Mouse (Mus musculus) CH12.LX (cell line): ENCODE results near the gene Exoc6b. TPM values are rescaled to one million over a fixed set of nuclear protein-coding genes. Genes with fewer than 3 reads are reported as not detected.

Experiments used
- DNase-seq: peaks from one replicate; pipeline ENCODE4 v3.0.0-alpha.2; 2013; ENCODE audit errors: extremely low read depth
- H3K27ac ChIP-seq: 2 replicates; pipeline ENCODE4 v1.5.1; 2012; ENCODE audit warnings: low read depth, mild to moderate bottlenecking, control low read depth, moderate library complexity; ENCODE audit not compliant: insufficient read depth
- H3K27me3 ChIP-seq: replicated peaks from 2 replicates; pipeline ENCODE3; 2012; ENCODE audit warnings: inconsistent platforms
- H3K36me3 ChIP-seq, 2 experiments: replicated peaks in 1 of 2; 2 replicates each; pipeline versions ENCODE3 to v1.6.1; 2012; ENCODE audit warnings: inconsistent platforms in 1 of 2, low read length in 1 of 2, mild to moderate bottlenecking in 1 of 2, mixed read lengths in 1 of 2, moderate library complexity in 1 of 2; ENCODE audit not compliant: control insufficient read depth in 1 of 2, insufficient read depth in 1 of 2
- H3K4me1 ChIP-seq, 2 experiments: 2 replicates each; pipeline ENCODE4 v1.6.1; 2012; ENCODE audit warnings: inconsistent platforms in 1 of 2, moderate library complexity in 1 of 2; ENCODE audit not compliant: insufficient read depth in 2 of 2, control insufficient read depth in 1 of 2
- H3K4me2 ChIP-seq: 2 replicates; pipeline ENCODE4 v1.6.1; 2012; ENCODE audit warnings: low read depth, mild to moderate bottlenecking, control low read depth; ENCODE audit not compliant: poor library complexity, insufficient read depth, severe bottlenecking
- H3K4me3 ChIP-seq, 3 experiments: fragments of 150-350 bp in 1 of 3; sonication (generic) in 1 of 3; replicated peaks in 1 of 3; 2 replicates each; pipeline versions ENCODE3 to v1.5.1; 2011 to 2012; ENCODE audit warnings: low read depth in 2 of 3, low read length in 2 of 3, mild to moderate bottlenecking in 2 of 3, moderate library complexity in 2 of 3, control low read depth in 1 of 3, improper control_type of control experiment in 1 of 3, inconsistent platforms in 1 of 3, mixed read lengths in 1 of 3; ENCODE audit not compliant: poor library complexity in 1 of 3
- H3K79me2 ChIP-seq: replicated peaks from 2 replicates; pipeline ENCODE4 v1.6.1; 2012; ENCODE audit warnings: mild to moderate bottlenecking, moderate library complexity; ENCODE audit not compliant: control insufficient read depth, poor library complexity, insufficient read depth, severe bottlenecking; ENCODE audit errors: extremely low read depth
- H3K9ac ChIP-seq: 2 replicates; pipeline ENCODE4 v1.6.1; 2012; ENCODE audit warnings: low read depth, mild to moderate bottlenecking, control low read depth, moderate library complexity; ENCODE audit not compliant: insufficient read depth
- H3K9me3 ChIP-seq: replicated peaks from 2 replicates; pipeline ENCODE3; 2012; ENCODE audit warnings: low read length, inconsistent platforms, mixed read lengths
- E2F4 ChIP-seq: IDR thresholded peaks from 2 replicates; pipeline ENCODE4 v1.6.1; 2011; ENCODE audit warnings: low read depth, low read length, improper control_type of control experiment; ENCODE audit not compliant: insufficient replicate concordance
- EP300 ChIP-seq: IDR thresholded peaks from 2 replicates; pipeline ENCODE4 v1.6.1; 2011; ENCODE audit warnings: low read length, improper control_type of control experiment
- HCFC1 ChIP-seq: IDR thresholded peaks from 2 replicates; pipeline ENCODE4 v1.6.1; 2012; ENCODE audit warnings: low read depth, mild to moderate bottlenecking, inconsistent platforms, low read length, improper control_type of control experiment
- JUN ChIP-seq: IDR thresholded peaks from 2 replicates; pipeline ENCODE4 v1.6.1; 2011; ENCODE audit warnings: low read depth, mild to moderate bottlenecking, low read length, improper control_type of control experiment, moderate library complexity; ENCODE audit not compliant: insufficient read depth
- KAT2A ChIP-seq: IDR thresholded peaks from 2 replicates; pipeline ENCODE4 v1.6.1; 2012; ENCODE audit warnings: low read length, improper control_type of control experiment, inconsistent platforms; ENCODE audit not compliant: insufficient replicate concordance
- MAFK ChIP-seq: IDR thresholded peaks from 2 replicates; pipeline ENCODE4 v1.6.1; 2011; ENCODE audit warnings: low read length, improper control_type of control experiment; ENCODE audit not compliant: insufficient replicate concordance
- MAX ChIP-seq: IDR thresholded peaks from 2 replicates; pipeline ENCODE4 v1.6.1; 2011; ENCODE audit warnings: low read length, improper control_type of control experiment
- MAZ ChIP-seq: IDR thresholded peaks from 2 replicates; pipeline ENCODE4 v1.6.1; 2012; ENCODE audit warnings: low read depth, mild to moderate bottlenecking, inconsistent platforms, low read length, improper control_type of control experiment, moderate library complexity
- MXI1 ChIP-seq: IDR thresholded peaks from 2 replicates; pipeline ENCODE4 v1.6.1; 2011; ENCODE audit warnings: mild to moderate bottlenecking, low read depth, low read length, improper control_type of control experiment
- MYC ChIP-seq: IDR thresholded peaks from 2 replicates; pipeline ENCODE4 v1.6.1; 2011; ENCODE audit warnings: low read depth, mild to moderate bottlenecking, improper control_type of control experiment, low read length
- NELFE ChIP-seq: IDR thresholded peaks from 2 replicates; pipeline ENCODE4 v1.6.1; 2011; ENCODE audit warnings: low read depth, low read length, improper control_type of control experiment
- NRF1 ChIP-seq: IDR thresholded peaks from 2 replicates; pipeline ENCODE4 v1.6.1; 2014; ENCODE audit warnings: low read depth, mild to moderate bottlenecking, inconsistent platforms, low read length, improper control_type of control experiment, moderate library complexity
- PAX5 ChIP-seq: IDR thresholded peaks from 2 replicates; pipeline ENCODE4 v1.6.1; 2012; ENCODE audit warnings: low read length, inconsistent platforms, mixed read lengths
- POLR2AphosphoS2 ChIP-seq: IDR thresholded peaks from 2 replicates; pipeline ENCODE4 v1.6.1; 2011; ENCODE audit warnings: low read depth, low read length, improper control_type of control experiment
- RAD21 ChIP-seq: IDR thresholded peaks from 2 replicates; pipeline ENCODE4 v1.6.1; 2011; ENCODE audit warnings: low read depth, mild to moderate bottlenecking, low read length, improper control_type of control experiment, moderate library complexity
- RCOR1 ChIP-seq: conservative IDR thresholded peaks from 2 replicates; pipeline ENCODE4 v1.6.1; 2012; ENCODE audit warnings: low read depth, mild to moderate bottlenecking, inconsistent platforms, low read length, improper control_type of control experiment
- TCF12 ChIP-seq: IDR thresholded peaks from 2 replicates; pipeline ENCODE4 v1.6.1; 2014; ENCODE audit warnings: low read depth, mild to moderate bottlenecking, inconsistent platforms, low read length, improper control_type of control experiment
- ZC3H11A ChIP-seq: IDR thresholded peaks from 2 replicates; pipeline ENCODE4 v1.6.1; 2012; ENCODE audit warnings: low read depth, mild to moderate bottlenecking, inconsistent platforms, low read length, improper control_type of control experiment
- dilution Hi-C: fragments of 300-500 bp; cut with MboI; formaldehyde crosslinking; loops from 2 replicates; pipeline ENCODE4 v1.14.3; 2020; ENCODE audit warnings: low sequenced_read_pairs; ENCODE audit not compliant: extremely low pct_unique_long_range_greater_than_20kb, extremely low pct_ligation_motif_present
- in situ Hi-C: fragments of 300-500 bp; cut with MboI; formaldehyde crosslinking; loops from 3 replicates; pipeline ENCODE4 v1.14.3; 2019; ENCODE audit warnings: low sequenced_read_pairs, low pct_ligation_motif_present, low pct_unique_long_range_greater_than_20kb, mixed read lengths
- polyA plus RNA-seq: library from polyadenylated mRNA; unstranded; fragments of >175 nt; gene quantifications from 2 replicates; pipeline ENCODE4 v1.2.1, GENCODE M21; 2012; ENCODE audit warnings: low read depth; ENCODE audit not compliant: insufficient read length
- total RNA-seq, 2 experiments: library from RNA; depleted of rRNA; stranded (reverse); fragments of 300-350 nt in 1 of 2; fragments of >200 nt in 1 of 2; gene quantifications; 2 replicates each; pipeline ENCODE4 v1.2.3; 2012 to 2014

The Exoc6b gene
- total and polyA plus RNA-seq, 3 experiments, result 1.7 to 5.2 (median 3.5) TPM

DNA sequence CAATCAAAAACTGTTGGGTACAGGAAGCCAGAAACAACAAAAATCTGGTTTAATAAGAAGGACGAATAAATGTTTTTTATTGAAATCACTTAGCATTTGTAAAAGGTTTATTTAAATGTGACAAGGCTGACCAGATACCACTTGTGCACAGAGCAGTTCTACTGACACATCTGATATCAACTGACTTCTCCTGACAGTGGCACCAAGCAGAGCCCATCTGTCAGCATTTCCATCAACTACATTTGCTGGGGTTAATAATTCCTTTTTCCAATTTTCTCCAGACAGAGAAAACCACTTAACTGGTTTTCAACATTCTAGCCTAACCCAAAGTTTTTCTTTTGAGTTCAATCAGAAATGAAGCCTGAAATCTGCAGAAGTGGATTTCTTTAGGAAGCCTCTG, 100.8 kb downstream of the Exoc6b start:
- no peak for DNase-seq
- dilution Hi-C loops, result no loop called here
- Histone ChIP-seq H3K27ac (no peak overlapping the region), H3K9ac (no peak overlapping the region), H3K27me3 (no peaks in the 10 kb centered on the region), H3K9me3 (no peaks in the 10 kb centered on the region), H3K79me2 (no peaks in the 10 kb centered on the region), H3K36me3 (no peaks in the 10 kb centered on the region), H3K4me1 (peaks cover 4 to 6% of the 10 kb centered on the region in 2 experiments; a peak in 3 of 4 replicates), H3K4me3 (no peak overlapping the region), H3K4me2 (no peak overlapping the region)
- TF ChIP-seq JUN, result no peak
- no peak for TF ChIP-seq MAX
- TF ChIP-seq RAD21, result no peak
- TF ChIP-seq MXI1, result no peak
- in situ Hi-C loops, result no loop called here

DNA sequence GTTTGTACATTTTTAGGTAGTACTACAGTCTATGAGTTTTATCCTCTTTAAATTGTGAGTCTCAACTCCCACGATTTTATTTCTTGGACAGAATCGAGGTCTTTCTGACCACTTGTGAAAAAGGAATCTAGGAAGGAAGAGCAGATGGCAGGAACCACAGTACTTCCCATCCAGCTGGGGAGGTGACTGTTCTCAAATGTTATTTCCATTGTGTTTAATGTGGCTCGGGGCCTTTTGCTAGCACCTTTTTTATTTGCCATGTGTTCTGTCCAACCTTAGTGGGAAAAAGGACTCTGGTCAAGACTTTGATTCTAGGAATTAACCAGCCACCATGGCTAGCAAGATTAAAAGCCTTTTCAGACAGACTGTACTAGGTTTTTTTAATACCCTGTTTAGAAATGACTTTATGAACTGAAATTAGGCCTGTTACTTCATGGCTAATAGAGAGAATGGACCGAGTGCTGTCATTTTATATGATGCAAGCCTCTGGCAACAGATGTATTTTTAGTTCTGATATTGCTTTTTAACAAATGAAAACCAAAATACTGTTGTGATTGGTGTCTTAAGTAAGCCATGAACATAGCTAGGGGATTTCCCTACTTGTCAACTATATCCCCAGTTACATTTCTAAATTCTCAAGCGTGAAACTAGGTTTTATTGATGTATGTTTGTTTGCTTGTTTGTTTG, 104.4 kb downstream of the Exoc6b start:
- Histone ChIP-seq H3K9me3 (no peaks in the 10 kb centered on the region), H3K4me3 (no peak overlapping the region), H3K27me3 (no peaks in the 10 kb centered on the region), H3K79me2 (no peaks in the 10 kb centered on the region), H3K36me3 (no peaks in the 10 kb centered on the region), H3K27ac (no peak overlapping the region), H3K9ac (no peak overlapping the region; the same call in 1 of the 2 replicates), H3K4me1 (peaks cover 10 to 25% of the 10 kb centered on the region in 2 experiments), H3K4me2 (no peak overlapping the region)
- in situ Hi-C loops, result no loop called here
- dilution Hi-C loops, result no loop called here
- no peak for DNase-seq
- TF ChIP-seq EP300 (0 out of 2 replicates have a peak, but pooled peaks have one; percentile 49), HCFC1 (no peak)
- TF ChIP-seq, all 38 proteins: peak for 1

- H3K9ac ChIP-seq, result no peak overlapping the region
- dilution Hi-C loops, result no loop called here
- no peaks in the 10 kb centered on the region for H3K36me3 ChIP-seq
- no peak for TF ChIP-seq MYC
- TF ChIP-seq PAX5, result no peak
- no peak for TF ChIP-seq RCOR1
- TF ChIP-seq HCFC1, result no peak
- no peak for TF ChIP-seq NELFE
- no peak for TF ChIP-seq KAT2A
- no peak for TF ChIP-seq POLR2AphosphoS2
- no peak for TF ChIP-seq E2F4
- TF ChIP-seq TCF12, result no peak
- no peak for TF ChIP-seq ZC3H11A
- no peak for TF ChIP-seq MAZ
- no peak for TF ChIP-seq NRF1
- no peak for TF ChIP-seq MAFK
- no peak for TF ChIP-seq MAX
- TF ChIP-seq JUN, result no peak
- no peak for TF ChIP-seq MXI1
- H3K4me1 ChIP-seq, result peaks cover 10 to 26% of the 10 kb centered on the region in 2 experiments
- DNase-seq, result no peak
- in situ Hi-C loops, result no loop called here
- H3K27ac ChIP-seq, result no peak overlapping the region
- no peaks in the 10 kb centered on the region for H3K9me3 ChIP-seq
- H3K27me3 ChIP-seq, result no peaks in the 10 kb centered on the region
- no peaks in the 10 kb centered on the region for H3K79me2 ChIP-seq
- no peak overlapping the region for H3K4me3 ChIP-seq
- no peak overlapping the region for H3K4me2 ChIP-seq
These were observed 106.3 kb downstream of the Exoc6b start for GRCm38 (mm10) chr6:84963044-84963443.
